Mouse (Mus musculus) thymus, postnatal 4 days (tissue): ENCODE results near the gene Arhgef3.
A peak's percentile ranks its signal among the peaks of the same experiment; 100 is the strongest.

Source experiments
- DNase-seq: peaks from one replicate; pipeline ENCODE4 v3.0.0; 2021

The Arhgef3 gene

DNA sequence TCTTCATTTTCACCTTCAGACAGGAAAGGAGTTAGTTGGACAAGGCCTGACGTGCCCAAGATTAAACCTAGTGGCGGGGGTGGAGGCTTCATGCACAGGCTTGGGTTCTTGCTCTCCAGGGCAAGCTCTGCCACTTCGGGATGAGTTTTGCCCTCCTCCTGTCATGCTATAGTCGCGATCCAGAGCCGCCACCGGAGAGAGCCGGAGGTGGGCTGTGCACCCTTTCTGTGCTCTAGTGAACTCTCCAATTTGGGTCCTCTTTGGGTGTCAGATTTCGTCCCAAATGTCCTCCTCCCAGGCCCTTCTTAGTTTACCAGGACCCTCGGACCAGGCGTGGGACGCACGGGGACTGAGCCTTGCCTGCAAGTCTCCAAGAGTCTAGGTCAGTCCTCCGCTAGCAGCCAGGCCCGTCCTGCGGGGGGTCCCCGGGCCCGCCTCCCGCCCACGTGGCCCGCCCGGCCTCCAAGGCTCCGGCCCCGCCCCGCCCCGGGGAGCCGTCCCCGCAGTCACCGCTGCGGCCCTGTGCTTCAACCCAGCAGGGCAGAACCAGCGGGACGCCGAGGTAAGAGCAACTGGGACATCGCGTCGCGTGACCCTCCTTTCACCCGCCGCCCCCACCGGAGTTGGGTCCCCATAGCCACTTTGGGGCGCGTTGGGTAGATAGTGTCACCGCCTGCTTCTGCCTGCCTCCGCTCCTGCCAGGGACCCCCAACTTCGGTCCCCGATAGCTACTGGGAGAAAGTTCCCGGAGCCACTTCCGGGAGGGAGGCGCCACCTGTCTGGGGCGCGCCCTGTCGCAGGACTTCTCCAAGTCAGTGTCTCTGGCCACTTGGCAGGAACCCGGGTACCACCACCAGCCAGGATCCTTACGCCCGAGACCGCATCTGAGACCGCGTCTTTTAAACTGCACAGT, at the start of gene Arhgef3:
TSS of gene Arhgef3 (plus strand) at position 538 of the 913 bp plus-strand sequence.
- peak; percentile 53 for DNase-seq

- no peak for DNase-seq
Measured at GRCm38 (mm10) chr14:27066171-27066929, 48.3 kb upstream of the Arhgef3 start.

- DNase-seq = no peak
Measured at GRCm38 (mm10) chr14:27067866-27068271, 46.8 kb upstream of the Arhgef3 start.

DNA sequence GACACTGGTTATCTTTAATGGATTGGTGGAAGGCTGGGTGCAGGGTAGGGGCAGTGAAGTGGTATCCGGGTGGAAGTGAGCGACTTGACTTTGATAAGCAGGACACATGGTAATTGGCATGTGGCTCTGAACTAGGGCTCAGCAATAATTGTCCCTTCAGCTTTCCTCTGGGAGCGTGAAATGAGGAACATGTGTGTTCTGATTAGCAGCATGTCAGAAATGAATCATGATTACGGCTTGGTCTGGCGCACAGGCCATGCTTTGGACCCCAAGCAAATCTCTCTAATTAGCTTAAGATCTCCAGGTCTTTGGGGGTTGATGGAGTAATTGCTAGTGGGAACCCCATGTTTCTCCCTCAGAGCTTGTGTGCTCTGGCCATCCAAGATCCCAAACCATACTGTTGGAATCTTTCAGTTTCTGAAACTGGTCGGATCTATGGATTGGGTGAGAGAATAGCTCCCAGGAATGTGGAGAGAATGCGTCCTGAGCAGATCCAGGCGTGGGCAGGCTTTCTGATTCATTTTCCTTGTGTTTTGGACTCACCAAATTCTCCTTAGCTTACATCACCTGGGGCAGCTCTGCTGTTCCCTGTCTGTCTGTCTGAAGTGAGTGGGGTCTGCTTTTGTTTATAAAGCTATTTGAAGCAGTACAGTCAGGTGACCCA, 45.1 kb upstream of the Arhgef3 start:
- DNase-seq = no peak

GRCm38 (mm10) chr14:27070128-27070527, 44.6 kb upstream of the Arhgef3 start:
- no peak for DNase-seq

- no peak for DNase-seq
Measured at GRCm38 (mm10) chr14:27070758-27071157, 43.9 kb upstream of the Arhgef3 start.

DNA sequence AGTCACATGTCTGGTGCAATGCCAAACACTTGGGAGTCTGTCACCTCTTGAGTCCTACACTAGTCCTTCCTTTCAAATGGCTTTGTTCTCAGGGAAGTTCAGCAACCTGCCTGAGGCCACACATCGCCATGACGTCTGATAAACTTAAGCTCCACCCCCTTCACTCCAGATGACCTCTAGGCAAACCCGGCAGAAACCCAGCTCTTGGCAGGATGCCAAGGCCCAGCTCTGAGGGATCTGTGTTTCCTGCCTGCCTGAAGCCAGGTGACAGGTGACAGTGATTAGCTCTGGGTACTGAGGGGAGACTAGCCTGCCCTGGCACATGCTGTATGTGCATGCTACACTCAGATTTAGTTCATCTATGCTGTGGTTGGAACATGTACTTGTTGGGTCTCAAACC, 42.7 kb upstream of the Arhgef3 start:
- peak; percentile 18 for DNase-seq

DNA sequence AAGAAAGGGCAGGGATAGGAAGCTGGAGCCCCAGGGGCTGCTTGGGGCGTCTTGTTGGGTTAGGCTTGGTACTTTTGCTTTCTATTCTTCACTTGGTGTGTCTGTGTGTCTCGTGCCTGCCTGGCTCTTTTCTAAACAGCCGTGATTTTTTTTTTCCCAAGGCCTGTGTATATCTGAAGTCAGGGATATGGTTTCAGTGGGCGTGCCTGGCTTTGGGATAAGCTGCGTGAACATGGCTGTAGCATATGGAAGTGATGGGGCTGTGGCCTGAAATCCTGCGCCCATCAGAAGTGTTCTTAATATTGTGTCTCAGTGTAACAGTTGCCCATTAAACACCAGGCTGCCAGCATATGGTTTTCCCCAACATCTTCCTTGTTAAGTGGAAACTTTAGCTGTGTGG, 39.6 kb upstream of the Arhgef3 start:
- DNase-seq = no peak

DNA sequence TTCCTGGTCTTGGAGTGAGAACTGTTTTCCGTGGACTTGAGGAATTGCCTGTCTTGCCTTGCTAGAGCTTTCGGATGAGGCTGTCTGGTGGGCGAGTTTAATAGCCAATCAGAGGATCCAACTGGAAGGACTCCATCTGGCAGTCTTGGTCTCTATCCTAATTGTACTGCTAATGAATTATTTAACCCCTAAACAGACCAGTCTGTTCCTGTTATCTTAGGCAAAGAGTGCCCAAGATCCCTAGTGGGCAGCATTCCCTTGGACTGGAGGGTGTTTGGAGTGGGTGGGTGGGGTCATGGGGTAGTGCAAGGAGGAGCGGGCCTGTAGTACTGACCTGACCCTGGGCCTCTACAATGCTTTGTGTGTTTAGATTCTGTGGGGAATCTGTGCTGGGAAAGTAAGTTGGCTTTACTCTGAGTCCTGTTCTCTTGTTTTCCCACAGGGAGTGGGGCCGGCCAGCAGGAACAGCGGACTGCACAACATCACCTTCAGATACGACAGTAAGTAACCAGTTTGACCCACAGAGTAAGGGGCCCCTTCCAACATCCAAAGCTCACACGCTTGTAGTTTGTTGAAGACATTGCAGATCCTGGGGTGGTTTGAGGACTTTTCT, 38.7 kb upstream of the Arhgef3 start:
- no peak for DNase-seq

GRCm38 (mm10) chr14:27076522-27076920, 38.2 kb upstream of the Arhgef3 start:
- DNase-seq = no peak

- no peak for DNase-seq
Measured at GRCm38 (mm10) chr14:27081536-27082275, 33.0 kb upstream of the Arhgef3 start.

- DNase-seq = no peak
Measured at GRCm38 (mm10) chr14:27085471-27085870, 29.2 kb upstream of the Arhgef3 start.

- DNase-seq = no peak
Measured at GRCm38 (mm10) chr14:27085999-27086398, 28.7 kb upstream of the Arhgef3 start.

GRCm38 (mm10) chr14:27094247-27094646, 20.5 kb upstream of the Arhgef3 start:
- no peak for DNase-seq

GRCm38 (mm10) chr14:27096133-27096532, 18.6 kb upstream of the Arhgef3 start:
- DNase-seq = no peak

- DNase-seq = peak; percentile 20
Measured at GRCm38 (mm10) chr14:27096779-27097178, 17.9 kb upstream of the Arhgef3 start.

DNA sequence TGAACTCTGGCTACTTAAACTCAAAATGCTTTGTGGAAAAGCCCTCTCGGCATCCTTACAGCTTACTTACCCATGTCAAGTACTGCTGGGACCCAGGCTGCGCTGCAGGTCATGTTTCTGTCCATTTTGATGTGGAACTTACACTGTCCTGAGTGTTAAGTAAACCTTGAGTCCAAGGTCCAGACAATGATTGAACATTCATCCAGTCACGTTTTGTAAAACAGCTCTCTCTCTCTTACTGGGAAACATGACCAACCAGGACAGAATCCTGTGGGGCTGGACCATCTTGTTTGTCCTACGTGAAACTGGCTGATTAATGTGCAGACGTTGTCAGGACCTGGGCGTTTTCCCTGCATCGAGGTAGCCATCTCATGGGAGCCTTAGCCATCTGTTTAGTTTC, 13.0 kb upstream of the Arhgef3 start:
- no peak for DNase-seq

- no peak for DNase-seq
Measured at GRCm38 (mm10) chr14:27102720-27103119, 12.0 kb upstream of the Arhgef3 start.

- DNase-seq = no peak
Measured at GRCm38 (mm10) chr14:27105731-27106457, 8.8 kb upstream of the Arhgef3 start.

GRCm38 (mm10) chr14:27108748-27109504, 5.8 kb upstream of the Arhgef3 start:
- no peak for DNase-seq

DNA sequence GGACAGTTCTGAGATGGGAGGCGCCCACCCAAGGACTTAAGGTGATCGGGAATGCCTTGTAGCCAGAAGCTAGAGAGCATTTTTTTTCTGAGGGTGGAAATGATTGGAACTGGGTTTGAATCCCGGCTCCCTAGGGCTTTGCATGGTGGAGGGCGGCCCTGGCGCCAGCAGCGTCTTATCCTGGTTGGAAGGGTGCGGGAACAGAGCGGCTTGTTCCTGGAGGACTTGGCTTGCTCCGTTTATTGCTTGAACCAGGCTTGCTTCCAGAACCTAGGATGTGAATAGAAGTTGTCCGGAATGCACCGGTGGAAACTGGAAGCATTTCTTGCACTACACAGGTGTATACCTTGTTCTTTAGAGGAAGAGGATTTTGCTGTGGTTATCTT, 569 bp downstream of the Arhgef3 start:
- no peak for DNase-seq
